Mouse (Mus musculus): Measurements from ENCODE around the gene Eogt.
A peak's percentile ranks its signal among the peaks of the same experiment; 100 is the strongest.

The Eogt gene

GRCm38 (mm10) chr6:97148383-97149251, at the start of gene Eogt:
Eogt (minus strand) TSS chr6:97149182.
- DNase-seq (ENCODE audit: low read depth, low spot score), result peak; percentile 79

GRCm38 (mm10) chr6:97179367-97179828, 30.4 kb upstream of the Eogt start:
- DNase-seq (ENCODE audit: low read depth, low spot score), result peak; percentile 80

- DNase-seq (ENCODE audit: low read depth, low spot score), result peak; percentile 93
Observed at GRCm38 (mm10) chr6:97178491-97179366, 29.7 kb upstream of the Eogt start, which contains the start of gene Tmf1. Tmf1 (minus strand) TSS chr6:97179122.

GRCm38 (mm10) chr6:97175716-97176115, 26.7 kb upstream of the Eogt start:
- DNase-seq (ENCODE audit: low read depth, low spot score), result no peak

GRCm38 (mm10) chr6:97150156-97150555, 1.2 kb upstream of the Eogt start:
- peak; percentile 17 for DNase-seq (ENCODE audit: low read depth, low spot score)

- DNase-seq (ENCODE audit: low read depth, low spot score), result no peak
Observed at GRCm38 (mm10) chr6:97149721-97150120, 739 bp upstream of the Eogt start.

GRCm38 (mm10) chr6:97147755-97148382, 1.1 kb downstream of the Eogt start:
- DNase-seq (ENCODE audit: low read depth, low spot score), result peak; percentile 27

- no peak for DNase-seq (ENCODE audit: low read depth, low spot score)
Observed at GRCm38 (mm10) chr6:97145156-97145555, 3.8 kb downstream of the Eogt start.

GRCm38 (mm10) chr6:97144359-97144758, 4.6 kb downstream of the Eogt start:
- DNase-seq (ENCODE audit: low read depth, low spot score), result peak; percentile 45

GRCm38 (mm10) chr6:97142611-97143010, 6.4 kb downstream of the Eogt start:
- DNase-seq (ENCODE audit: low read depth, low spot score), result no peak

- DNase-seq (ENCODE audit: low read depth, low spot score), result peak; percentile 33
Observed at GRCm38 (mm10) chr6:97141811-97142210, 7.2 kb downstream of the Eogt start.

GRCm38 (mm10) chr6:97132707-97133303, 16.2 kb downstream of the Eogt start:
- no peak for DNase-seq (ENCODE audit: low read depth, low spot score)

GRCm38 (mm10) chr6:97131808-97132207, 17.2 kb downstream of the Eogt start:
- DNase-seq (ENCODE audit: low read depth, low spot score), result no peak

GRCm38 (mm10) chr6:97130979-97131378, 18.0 kb downstream of the Eogt start:
- peak; percentile 72 for DNase-seq (ENCODE audit: low read depth, low spot score)

GRCm38 (mm10) chr6:97124336-97125010, 24.5 kb downstream of the Eogt start:
- no peak for DNase-seq (ENCODE audit: low read depth, low spot score)

GRCm38 (mm10) chr6:97120922-97121321, 28.1 kb downstream of the Eogt start:
- no peak for DNase-seq (ENCODE audit: low read depth, low spot score)

- no peak for DNase-seq (ENCODE audit: low read depth, low spot score)
Observed at GRCm38 (mm10) chr6:97118327-97118726, 30.7 kb downstream of the Eogt start.

- no peak for DNase-seq (ENCODE audit: low read depth, low spot score)
Observed at GRCm38 (mm10) chr6:97116896-97117295, 32.1 kb downstream of the Eogt start.

- DNase-seq (ENCODE audit: low read depth, low spot score), result peak; percentile 54
Observed at GRCm38 (mm10) chr6:97114821-97115220, 34.2 kb downstream of the Eogt start.

GRCm38 (mm10) chr6:97112177-97112576, 36.8 kb downstream of the Eogt start:
- DNase-seq (ENCODE audit: low read depth, low spot score), result no peak

GRCm38 (mm10) chr6:97106777-97107176, 42.2 kb downstream of the Eogt start:
- DNase-seq (ENCODE audit: low read depth, low spot score), result peak; percentile 88
